Mouse (Mus musculus) hindbrain, postnatal 0 days (tissue): ENCODE measurements at regions not wholly inside any gene's neighbourhood (a gene's known extent, or its start where the extent isn't known, plus 50 kb on each side); places are given as distances from the start of the nearest gene placed in this dataset.

Experiments used
- ATAC-seq: fragments of 200-750 bp; cut with Nextera tagmentation; 2 replicates; pipeline ENCODE4 v1.8.0; 2017; ENCODE audit warnings: mild to moderate bottlenecking, moderate TSS enrichment, moderate library complexity
- DNase-seq: peaks from one replicate; pipeline ENCODE4 v3.0.0-alpha.2; 2015; ENCODE audit warnings: low spot score
- H3K27ac ChIP-seq: fragments of 300-500 bp; sonication (generic); 2 replicates; pipeline ENCODE4 v1.5.1; 2014; ENCODE audit warnings: mild to moderate bottlenecking
- H3K27me3 ChIP-seq: fragments of 300-500 bp; sonication (generic); 2 replicates; pipeline ENCODE4 v1.6.1; 2014; ENCODE audit warnings: low read length, mixed read lengths; ENCODE audit not compliant: insufficient read depth
- H3K36me3 ChIP-seq: fragments of 300-500 bp; sonication (generic); 2 replicates; pipeline ENCODE4 v1.6.1; 2014; ENCODE audit warnings: low read length, mixed read lengths; ENCODE audit not compliant: insufficient read depth
- H3K4me1 ChIP-seq: fragments of 300-500 bp; sonication (generic); 2 replicates; pipeline ENCODE4 v1.6.1; 2014; ENCODE audit warnings: antibody characterized with exemption, low read length, mixed read lengths; ENCODE audit not compliant: insufficient read depth
- H3K4me2 ChIP-seq: fragments of 300-500 bp; sonication (generic); 2 replicates; pipeline ENCODE4 v1.6.1; 2014; ENCODE audit warnings: low read depth, mild to moderate bottlenecking, low read length, moderate library complexity, mixed read lengths
- H3K4me3 ChIP-seq: fragments of 300-500 bp; sonication (generic); 2 replicates; pipeline ENCODE4 v1.5.1; 2014; ENCODE audit warnings: low read length
- H3K9ac ChIP-seq: fragments of 300-500 bp; sonication (generic); replicated peaks from 2 replicates; pipeline ENCODE4 v1.6.1; 2014; ENCODE audit warnings: mild to moderate bottlenecking, low read length, moderate library complexity, mixed read lengths
- H3K9me3 ChIP-seq: fragments of 300-500 bp; sonication (generic); 2 replicates; pipeline ENCODE4 v1.6.1; 2016; ENCODE audit warnings: low read length, mixed read lengths
- CTCF ChIP-seq: IDR thresholded peaks from 2 replicates; pipeline ENCODE4 v1.5.1; 2016; ENCODE audit warnings: antibody characterized with exemption, control low read depth, low read depth
- WGBS: fragments of 180-500 bp; shearing (Covaris S2); extraction: QIAGEN DNeasy Blood & Tissue Kit; methylation state at CpG from one replicate; pipeline ENCODE4 v1.1.7; 2014; 5-methylcytosine and 5-hydroxymethylcytosine counted together

GRCm38 (mm10) chr11:9739098-9739497 is 547.4 kb downstream of the Abca13 start:
- 77% methylated on average over 5 of the region's 5 CpGs for WGBS
- no peak for TF ChIP-seq CTCF
- no peak for DNase-seq
- no peaks in the 10 kb centered on the region for H3K36me3 ChIP-seq
- H3K4me3 ChIP-seq = no peak overlapping the region
- H3K9ac ChIP-seq = no peak overlapping the region
- no peaks in the 10 kb centered on the region for H3K4me1 ChIP-seq
- no peak for ATAC-seq
- H3K9me3 ChIP-seq = no peaks in the 10 kb centered on the region
- no peak overlapping the region for H3K27ac ChIP-seq
- no peak overlapping the region for H3K4me2 ChIP-seq
- no peaks in the 10 kb centered on the region for H3K27me3 ChIP-seq

- DNase-seq (no peak), ATAC-seq (no peak)
- no peak for TF ChIP-seq CTCF
- Histone ChIP-seq H3K4me2 (no peak overlapping the region), H3K9ac (no peak overlapping the region), H3K9me3 (no peaks in the 10 kb centered on the region), H3K4me1 (no peaks in the 10 kb centered on the region), H3K36me3 (no peaks in the 10 kb centered on the region), H3K4me3 (no peak overlapping the region), H3K27me3 (no peaks in the 10 kb centered on the region), H3K27ac (no peak overlapping the region)
- WGBS = 95% methylated on average over 8 of the region's 8 CpGs
Measured at GRCm38 (mm10) chr11:9780240-9780901, 588.6 kb downstream of the Abca13 start.

- H3K27ac ChIP-seq = no peak overlapping the region
- DNase-seq (no peak), ATAC-seq (no peak)
- no peaks in the 10 kb centered on the region for H3K36me3 ChIP-seq
- H3K4me3 ChIP-seq = no peak overlapping the region
- no peak overlapping the region for H3K9ac ChIP-seq
- no peaks in the 10 kb centered on the region for H3K9me3 ChIP-seq
- no peaks in the 10 kb centered on the region for H3K27me3 ChIP-seq
- H3K4me2 ChIP-seq = no peak overlapping the region
- 74% methylated on average over 2 of the region's 2 CpGs for WGBS
- no peaks in the 10 kb centered on the region for H3K4me1 ChIP-seq
- no peak for TF ChIP-seq CTCF
Measured at GRCm38 (mm10) chr11:9793175-9793828, 601.6 kb downstream of the Abca13 start.

- H3K4me1 ChIP-seq = no peaks in the 10 kb centered on the region
- H3K9ac ChIP-seq = no peak overlapping the region
- no peaks in the 10 kb centered on the region for H3K27me3 ChIP-seq
- no peak overlapping the region for H3K4me2 ChIP-seq
- H3K4me3 ChIP-seq = no peak overlapping the region
- H3K36me3 ChIP-seq = no peaks in the 10 kb centered on the region
- DNase-seq (peak; percentile 69), ATAC-seq (peak; percentile 51; the same call in 1 of the 2 replicates)
- H3K9me3 ChIP-seq = no peaks in the 10 kb centered on the region
- no peak for TF ChIP-seq CTCF
- no peak overlapping the region for H3K27ac ChIP-seq
Measured at GRCm38 (mm10) chr11:9839636-9840035, 647.9 kb downstream of the Abca13 start.

GRCm38 (mm10) chr11:9868454-9869130 is 676.9 kb downstream of the Abca13 start:
- TF ChIP-seq CTCF = no peak
- Histone ChIP-seq H3K4me3 (no peak overlapping the region), H3K27me3 (no peaks in the 10 kb centered on the region), H3K9ac (no peak overlapping the region), H3K9me3 (no peaks in the 10 kb centered on the region), H3K4me1 (no peaks in the 10 kb centered on the region), H3K27ac (no peak overlapping the region), H3K36me3 (no peaks in the 10 kb centered on the region), H3K4me2 (no peak overlapping the region)
- ATAC-seq (0 out of 2 replicates have a peak, but pooled peaks have one; percentile 24), DNase-seq (no peak)
- WGBS = 61% methylated on average over 2 of the region's 2 CpGs
